Comparison of ENCODE assay signal across 8 mouse cellular contexts in genomic region chr2:167690219-167690961, GRCm38 (mm10). TPM values are rescaled to one million over a fixed set of nuclear protein-coding genes. Genes with fewer than 3 reads are reported as not detected.
A peak's percentile ranks its signal among the peaks of the same experiment; 100 is the strongest.
DNase-seq lines count a peak whose midpoint lies in the region; ATAC-seq and TF ChIP-seq lines count a peak whose summit lies in the region.

No protein-coding gene starts in this region.

- peaks cover 8% of the 10 kb centered on the region for H3K4me1 ChIP-seq in neural tube, embryonic 11.5 days (ENCODE audit: control insufficient read depth, insufficient read depth, low read length)
- peaks cover 9% of the 10 kb centered on the region for H3K4me1 ChIP-seq in heart, adult 2 months (ENCODE audit: control insufficient read depth, insufficient read depth, low read length)
- H3K4me1 ChIP-seq in lung, adult 2 months (ENCODE audit: control insufficient read depth, insufficient read depth, low read length), result no peaks in the 10 kb centered on the region; the same call in 1 of the 2 replicates

- no peaks in the 10 kb centered on the region for H3K9me3 ChIP-seq in neural tube, embryonic 11.5 days (ENCODE audit: control insufficient read depth, low read length)

- ATAC-seq in neural tube, embryonic 11.5 days (ENCODE audit: insufficient read depth, low FRiP score, low TSS enrichment), result no peak

- no peak overlapping the region for H3K27ac ChIP-seq in neural tube, embryonic 11.5 days (ENCODE audit: low read depth, low read length)
- H3K27ac ChIP-seq in heart, adult 2 months, result peak overlapping the region; percentile 91

- H3K36me3 ChIP-seq in neural tube, embryonic 11.5 days (ENCODE audit: control insufficient read depth, insufficient read depth, low read length), result no peaks in the 10 kb centered on the region
- no peaks in the 10 kb centered on the region for H3K36me3 ChIP-seq in heart, adult 2 months (ENCODE audit: control insufficient read depth, insufficient read depth, low read length)

- no peak overlapping the region for H3K9ac ChIP-seq in neural tube, embryonic 11.5 days (ENCODE audit: low read length)
- peak overlapping the region; percentile 98 for H3K9ac ChIP-seq in heart, adult 2 months (ENCODE audit: low read depth, low read length)

- no peak for DNase-seq in neural tube, embryonic 11.5 days (ENCODE audit: low spot score)
- no peak for DNase-seq in neural tube, embryonic 10.5 days (ENCODE audit: extremely low spot score, low spot score)
- peak; percentile 30 for DNase-seq in cerebellum, adult 8-10 months
- DNase-seq in heart, adult 2 months, result peak; percentile 63 to 78
- peak; percentile 40 to 75 for DNase-seq in kidney, postnatal 25 days
- DNase-seq in lung, adult 2 months, result peak; percentile 68
- DNase-seq in right cerebral cortex, postnatal 14 days, result peak; percentile 54
- DNase-seq in embryo, embryonic 10.5 days (ENCODE audit: low spot score), result no peak

- peak overlapping the region; percentile 46; the same call in 1 of the 2 replicates for H3K4me3 ChIP-seq in neural tube, embryonic 11.5 days (ENCODE audit: low read depth, low read length)
- H3K4me3 ChIP-seq in heart, adult 2 months, result peak overlapping the region; percentile 79
- H3K4me3 ChIP-seq in lung, adult 2 months (replicated peaks; ENCODE audit: extremely low read depth, low read depth, low read length), result peak overlapping the region; percentile 90

- no peaks in the 10 kb centered on the region for H3K79me2 ChIP-seq in heart, adult 2 months (replicated peaks; ENCODE audit: control insufficient read depth, insufficient read depth, low read length)

- intact Hi-C loops in heart, adult 2 months (cut with DNase I), result loop anchor here (2.0 to 5.0 kb wide), 2 partner anchors 86 to 157 kb away; no protein-coding TSS in a partner anchor

- TF ChIP-seq EP300 in heart, adult 2 months (IDR thresholded peaks at IDR 0.05; ENCODE audit: insufficient read depth, low read depth, low read length), result no peak; the same call in 1 of the 2 replicates

- peak overlapping the region; percentile 87 for H3K4me2 ChIP-seq in neural tube, embryonic 11.5 days (ENCODE audit: low read depth)

- TF ChIP-seq CTCF in heart, adult 2 months (IDR thresholded peaks at IDR 0.05), result no peak
- TF ChIP-seq CTCF in lung, adult 2 months (IDR thresholded peaks at IDR 0.05; ENCODE audit: insufficient read depth, low read length), result no peak

- WGBS in neural tube, embryonic 11.5 days, result 58% methylated on average over 15 of the region's 15 CpGs
- 40% methylated on average over 15 of the region's 15 CpGs for WGBS in heart, adult 2 months
- 41% methylated on average over 15 of the region's 15 CpGs for WGBS in lung, adult 2 months

- H3K27me3 ChIP-seq in neural tube, embryonic 11.5 days (ENCODE audit: control insufficient read depth, insufficient read depth, low read length), result peaks cover 35% of the 10 kb centered on the region
- no peaks in the 10 kb centered on the region for H3K27me3 ChIP-seq in heart, adult 2 months (ENCODE audit: control insufficient read depth, insufficient read depth, low read length)

- no peak; the same call in 1 of the 2 replicates for TF ChIP-seq POLR2A in heart, adult 2 months (IDR thresholded peaks at IDR 0.05; ENCODE audit: insufficient read depth, low read depth, low read length)
- 0 out of 2 replicates have a peak, but pooled peaks have one; percentile 4 for TF ChIP-seq POLR2A in lung, adult 2 months (IDR thresholded peaks at IDR 0.05; ENCODE audit: borderline replicate concordance, extremely low read depth, low read depth, low read length)

RNA-seq across cellular contexts. Expression of gene Tmem189, which starts 0.8 kb away (rescaled TPM):
- polyA plus RNA-seq in neural tube, embryonic 11.5 days (2014; fragmentation: Nextera tagmentation; extraction: Ambion mirVana), result 40.4 and 40.9 TPM in 2 replicates
- 10 to 100 TPM; 23.0 to 26.4 TPM for total RNA-seq in heart, adult 2 months (2021)
- 53.2 and 58.4 TPM in 2 replicates for polyA plus RNA-seq in heart, adult 2 months (2012; rRNA removed)
- 113 and 138 TPM in 2 replicates for polyA plus RNA-seq in lung, adult 2 months (2012; rRNA removed)

RNA-seq across cellular contexts. Expression of gene Cebpb, which starts 1.7 kb away (rescaled TPM):
- polyA plus RNA-seq in neural tube, embryonic 11.5 days (2014; fragmentation: Nextera tagmentation; extraction: Ambion mirVana), result 3.0 and 3.2 TPM in 2 replicates
- 100 to 1,000 TPM in 1 of 2 experiments, 10 to 100 TPM in 1; 88.1 to 133 TPM for total RNA-seq in heart, adult 2 months (2021)
- polyA plus RNA-seq in heart, adult 2 months (2012; rRNA removed), result 30.3 and 77.8 TPM in 2 replicates
- 295 and 767 TPM in 2 replicates for polyA plus RNA-seq in lung, adult 2 months (2012; rRNA removed)

RNA-seq across cellular contexts. Expression of gene Gm20431, which starts 29.1 kb away (rescaled TPM):
- 7.0 TPM in 1 of 2 replicates, not detected in the other for polyA plus RNA-seq in neural tube, embryonic 11.5 days (2014; fragmentation: Nextera tagmentation; extraction: Ambion mirVana)
- 10 to 100 TPM; 15.6 to 21.0 TPM for total RNA-seq in heart, adult 2 months (2021)
- polyA plus RNA-seq in heart, adult 2 months (2012; rRNA removed), result 9.7 and 16.5 TPM in 2 replicates
- 11.3 and 11.6 TPM in 2 replicates for polyA plus RNA-seq in lung, adult 2 months (2012; rRNA removed)

RNA-seq across cellular contexts. Expression of gene Ube2v1, which starts 58.5 kb away (rescaled TPM):
- polyA plus RNA-seq in neural tube, embryonic 11.5 days (2014; fragmentation: Nextera tagmentation; extraction: Ambion mirVana), result 291 and 297 TPM in 2 replicates
- 100 to 1,000 TPM; 118 to 121 TPM for total RNA-seq in heart, adult 2 months (2021)
- polyA plus RNA-seq in heart, adult 2 months (2012; rRNA removed), result 98.1 and 101 TPM in 2 replicates
- 102 and 135 TPM in 2 replicates for polyA plus RNA-seq in lung, adult 2 months (2012; rRNA removed)

Comparison
In these comparisons a context has a peak if more than half of its experiments do, and no peak if none do; other contexts are left out.
1. DNase-seq: peak in cerebellum, adult 8-10 months (single experiment), heart, adult 2 months (2 of 2), kidney, postnatal 25 days (2 of 2), lung, adult 2 months (single experiment) and right cerebral cortex, postnatal 14 days (single experiment); none in neural tube, embryonic 11.5 days (single experiment), neural tube, embryonic 10.5 days (single experiment) and embryo, embryonic 10.5 days (single experiment).
2. Peak in every context shown above with its lines, with median percentiles within 50 percentile points of each other: H3K4me3 ChIP-seq.